ENCODE assay signal across 34 mouse cellular contexts in the genomic region with DNA sequence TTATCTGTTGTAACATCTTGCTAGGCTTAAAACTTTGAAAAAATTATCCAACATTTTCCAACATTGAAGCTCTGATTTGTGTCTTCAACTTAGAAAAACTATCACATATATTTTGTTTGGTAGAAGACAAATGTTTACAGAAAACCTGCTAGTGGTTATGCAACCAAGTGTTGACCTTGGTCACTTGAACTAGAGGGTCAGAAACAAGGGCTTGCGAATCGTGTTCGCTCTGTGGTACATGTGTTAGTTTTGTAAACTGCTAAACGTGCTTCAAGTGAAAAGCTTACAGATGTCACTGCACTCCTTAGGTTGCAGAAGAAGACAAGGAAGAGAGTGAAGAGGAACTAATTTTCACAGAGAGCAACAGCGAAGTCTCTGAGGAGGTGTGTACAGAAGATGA. TPM values are rescaled to one million over a fixed set of nuclear protein-coding genes. Genes with fewer than 3 reads are reported as not detected.
"Had no signal": no experiment of that assay in that cellular context is flagged by ENCODE, and none has a peak within 500 bp of the region (broad histone marks: within the 10 kb centered on the region; RNA-seq: fewer than 3 reads in every experiment).

No protein-coding gene starts in this region.

- H3K4me2 ChIP-seq: forebrain, embryonic 15.5 days; hindbrain, embryonic 13.5 days; hindbrain, embryonic 15.5 days; kidney, embryonic 15.5 days; limb, embryonic 13.5 days; limb, embryonic 15.5 days had no signal

- H3K27ac ChIP-seq: forebrain, embryonic 15.5 days; hindbrain, embryonic 13.5 days; hindbrain, embryonic 15.5 days; hindbrain, postnatal 0 days; kidney, embryonic 15.5 days; kidney, postnatal 0 days; limb, embryonic 13.5 days; limb, embryonic 15.5 days; liver, embryonic 14.5 days had no signal

- H3K4me1 ChIP-seq: forebrain, embryonic 15.5 days; hindbrain, embryonic 13.5 days; hindbrain, embryonic 15.5 days; kidney, embryonic 15.5 days; limb, embryonic 13.5 days; limb, embryonic 15.5 days had no signal

- ATAC-seq: forebrain, embryonic 15.5 days; forebrain, postnatal 0 days; hindbrain, postnatal 0 days; intestine, embryonic 16.5 days had no signal

- DNase-seq: forebrain, postnatal 0 days; gastrocnemius, postnatal 14 days; gastrocnemius, postnatal 36 days; heart, postnatal 14 days; heart, postnatal 36 days; kidney, adult 11 months; kidney, adult 2 months; kidney, adult 9 months; kidney, postnatal 14 days; kidney, postnatal 36 days; layer of hippocampus, adult 9-11 months; layer of hippocampus, postnatal 36 days; left cerebral cortex, postnatal 4 days had no signal

- H3K4me3 ChIP-seq: forebrain, embryonic 15.5 days; hindbrain, embryonic 13.5 days; hindbrain, embryonic 15.5 days; kidney, embryonic 15.5 days; limb, embryonic 13.5 days; limb, embryonic 15.5 days had no signal

- H3K9ac ChIP-seq: forebrain, embryonic 15.5 days; forebrain, postnatal 0 days; hindbrain, embryonic 13.5 days; hindbrain, embryonic 15.5 days; kidney, embryonic 15.5 days; limb, embryonic 13.5 days; limb, embryonic 15.5 days; liver, embryonic 14.5 days had no signal

- H3K9me3 ChIP-seq: forebrain, embryonic 15.5 days; hindbrain, embryonic 13.5 days; hindbrain, embryonic 15.5 days; kidney, embryonic 15.5 days; limb, embryonic 13.5 days; limb, embryonic 15.5 days had no signal

- H3K36me3 ChIP-seq: forebrain, embryonic 15.5 days; hindbrain, embryonic 13.5 days; hindbrain, embryonic 15.5 days; kidney, embryonic 15.5 days; limb, embryonic 13.5 days; limb, embryonic 15.5 days had no signal

- H3K27me3 ChIP-seq: forebrain, embryonic 15.5 days; hindbrain, embryonic 13.5 days; hindbrain, embryonic 15.5 days; kidney, embryonic 15.5 days; limb, embryonic 13.5 days; limb, embryonic 15.5 days had no signal

RNA-seq across cellular contexts. Expression of a gene that starts 5.4 kb away (rescaled TPM):
- total RNA-seq: forebrain, postnatal 0 days; hematopoietic stem cell, adult 5-6 weeks; hindbrain, postnatal 0 days; layer of hippocampus, adult 18-20 months; layer of hippocampus, adult 8-10 months; layer of hippocampus, postnatal 14 days; layer of hippocampus, postnatal 36 days; left cerebral cortex, adult 18-20 months; left cerebral cortex, postnatal 10 days; left cerebral cortex, postnatal 25 days; left cerebral cortex, postnatal 4 days had no signal
- polyA plus RNA-seq: forebrain, embryonic 15.5 days; forebrain, postnatal 0 days; hindbrain, embryonic 11.5 days; hindbrain, embryonic 13.5 days; hindbrain, embryonic 15.5 days; hindbrain, postnatal 0 days; intestine, embryonic 14.5 days; intestine, embryonic 16.5 days; kidney, postnatal 0 days; large intestine, adult 2 months; limb, embryonic 11.5 days had no signal
